Mouse (Mus musculus): ENCODE measurements around the gene Magi3. TPM values are rescaled to one million over a fixed set of nuclear protein-coding genes. Genes with fewer than 3 reads are reported as not detected.

The Magi3 gene
- polyA plus RNA-seq, 1 experiment from 2014 or later = 8.1 TPM

- WGBS = 67% methylated on average over 2 of the region's 2 CpGs
- no peaks in the 10 kb centered on the region for H3K27me3 ChIP-seq
- H3K36me3 ChIP-seq = no peaks in the 10 kb centered on the region
- no peak for ATAC-seq (replicated peaks; ENCODE audit: insufficient number of reproducible peaks, insufficient read depth, low FRiP score, low read depth)
- no peaks in the 10 kb centered on the region for H3K4me1 ChIP-seq (replicated peaks)
- no peak overlapping the region for H3K4me2 ChIP-seq
- no peak overlapping the region for H3K9ac ChIP-seq
- H3K27ac ChIP-seq = no peak overlapping the region
- no peak overlapping the region for H3K4me3 ChIP-seq
- no peaks in the 10 kb centered on the region for H3K9me3 ChIP-seq (replicated peaks)
Measured at GRCm38 (mm10) chr3:104184270-104184669, 35.9 kb downstream of the Magi3 start.

GRCm38 (mm10) chr3:104183656-104184055 lies 36.5 kb downstream of the Magi3 start:
- ATAC-seq (replicated peaks; ENCODE audit: insufficient number of reproducible peaks, insufficient read depth, low FRiP score, low read depth) = no peak
- H3K4me3 ChIP-seq = no peak overlapping the region
- 81% methylated on average over 2 of the region's 2 CpGs for WGBS
- no peaks in the 10 kb centered on the region for H3K27me3 ChIP-seq
- H3K27ac ChIP-seq = no peak overlapping the region
- H3K9ac ChIP-seq = no peak overlapping the region
- H3K4me2 ChIP-seq = no peak overlapping the region
- H3K9me3 ChIP-seq (replicated peaks) = no peaks in the 10 kb centered on the region
- peaks cover 3% of the 10 kb centered on the region for H3K36me3 ChIP-seq
- H3K4me1 ChIP-seq (replicated peaks) = no peaks in the 10 kb centered on the region

- Histone ChIP-seq H3K27me3 (no peaks in the 10 kb centered on the region), H3K9me3 (replicated peaks) (no peaks in the 10 kb centered on the region), H3K9ac (no peak overlapping the region), H3K4me2 (no peak overlapping the region), H3K36me3 (peaks cover 8% of the 10 kb centered on the region), H3K27ac (no peak overlapping the region), H3K4me3 (no peak overlapping the region), H3K4me1 (replicated peaks) (no peaks in the 10 kb centered on the region)
- ATAC-seq (replicated peaks; ENCODE audit: insufficient number of reproducible peaks, insufficient read depth, low FRiP score, low read depth) = no peak
Measured at GRCm38 (mm10) chr3:104182711-104183110, 37.5 kb downstream of the Magi3 start.

GRCm38 (mm10) chr3:104161347-104161746 lies 58.8 kb downstream of the Magi3 start:
- H3K27ac ChIP-seq = no peak overlapping the region
- H3K27me3 ChIP-seq = no peaks in the 10 kb centered on the region
- H3K9me3 ChIP-seq (replicated peaks) = no peaks in the 10 kb centered on the region
- no peak overlapping the region for H3K4me3 ChIP-seq
- no peak overlapping the region for H3K4me2 ChIP-seq
- H3K9ac ChIP-seq = no peak overlapping the region
- no peaks in the 10 kb centered on the region for H3K36me3 ChIP-seq
- H3K4me1 ChIP-seq (replicated peaks) = no peaks in the 10 kb centered on the region
- no peak for ATAC-seq (replicated peaks; ENCODE audit: insufficient number of reproducible peaks, insufficient read depth, low FRiP score, low read depth)
- WGBS = 79% methylated on average over 3 of the region's 3 CpGs

- H3K27ac ChIP-seq = peak overlapping the region; percentile 12; the same call in 1 of the 2 replicates
- no peaks in the 10 kb centered on the region for H3K4me1 ChIP-seq (replicated peaks)
- WGBS = 67% methylated on average over 6 of the region's 6 CpGs
- no peaks in the 10 kb centered on the region for H3K9me3 ChIP-seq (replicated peaks)
- H3K36me3 ChIP-seq = no peaks in the 10 kb centered on the region
- H3K27me3 ChIP-seq = no peaks in the 10 kb centered on the region
- no peak overlapping the region for H3K9ac ChIP-seq
- no peak overlapping the region for H3K4me2 ChIP-seq
- no peak for ATAC-seq (replicated peaks; ENCODE audit: insufficient number of reproducible peaks, insufficient read depth, low FRiP score, low read depth)
- no peak overlapping the region for H3K4me3 ChIP-seq
Measured at GRCm38 (mm10) chr3:104160603-104161002, 59.6 kb downstream of the Magi3 start.

GRCm38 (mm10) chr3:104150146-104150545 lies 70.0 kb downstream of the Magi3 start:
- Histone ChIP-seq H3K27ac (no peak overlapping the region), H3K4me3 (no peak overlapping the region), H3K36me3 (no peaks in the 10 kb centered on the region), H3K27me3 (no peaks in the 10 kb centered on the region), H3K9me3 (replicated peaks) (no peaks in the 10 kb centered on the region), H3K9ac (no peak overlapping the region), H3K4me2 (no peak overlapping the region), H3K4me1 (replicated peaks) (no peaks in the 10 kb centered on the region; the same call in 1 of the 2 replicates)
- ATAC-seq (replicated peaks; ENCODE audit: insufficient number of reproducible peaks, insufficient read depth, low FRiP score, low read depth) = no peak
- 60% methylated on average over 2 of the region's 2 CpGs for WGBS

- Histone ChIP-seq H3K4me2 (peak overlapping the region; percentile 25; the same call in 1 of the 2 replicates), H3K36me3 (no peaks in the 10 kb centered on the region), H3K27me3 (no peaks in the 10 kb centered on the region), H3K9ac (no peak overlapping the region), H3K27ac (peak overlapping the region; percentile 48), H3K4me3 (no peak overlapping the region), H3K4me1 (replicated peaks) (peaks cover 12% of the 10 kb centered on the region), H3K9me3 (replicated peaks) (no peaks in the 10 kb centered on the region)
- WGBS = 18% methylated on average over 4 of the region's 4 CpGs
- ATAC-seq (replicated peaks; ENCODE audit: insufficient number of reproducible peaks, insufficient read depth, low FRiP score, low read depth) = no peak; the same call in 1 of the 2 replicates
Measured at GRCm38 (mm10) chr3:104142376-104142775, 77.8 kb downstream of the Magi3 start.

- no peak overlapping the region for H3K4me3 ChIP-seq
- no peak overlapping the region for H3K9ac ChIP-seq
- H3K27me3 ChIP-seq = no peaks in the 10 kb centered on the region
- peaks cover 17% of the 10 kb centered on the region for H3K4me1 ChIP-seq (replicated peaks)
- H3K4me2 ChIP-seq = no peak overlapping the region
- ATAC-seq (replicated peaks; ENCODE audit: insufficient number of reproducible peaks, insufficient read depth, low FRiP score, low read depth) = peak; percentile 47; the same call in 1 of the 2 replicates
- no peaks in the 10 kb centered on the region for H3K36me3 ChIP-seq
- H3K27ac ChIP-seq = no peak overlapping the region
- no peaks in the 10 kb centered on the region for H3K9me3 ChIP-seq (replicated peaks)
- WGBS = 94% methylated on average over 4 of the region's 4 CpGs
Measured at GRCm38 (mm10) chr3:104138953-104139450, 81.2 kb downstream of the Magi3 start.

GRCm38 (mm10) chr3:104125628-104126027 lies 94.5 kb downstream of the Magi3 start:
- WGBS = 65% methylated on average over 1 of the region's 1 CpGs
- Histone ChIP-seq H3K4me3 (no peak overlapping the region), H3K36me3 (no peaks in the 10 kb centered on the region), H3K9me3 (replicated peaks) (no peaks in the 10 kb centered on the region), H3K4me1 (replicated peaks) (no peaks in the 10 kb centered on the region), H3K27ac (no peak overlapping the region), H3K27me3 (no peaks in the 10 kb centered on the region), H3K4me2 (no peak overlapping the region), H3K9ac (no peak overlapping the region)
- ATAC-seq (replicated peaks; ENCODE audit: insufficient number of reproducible peaks, insufficient read depth, low FRiP score, low read depth) = no peak

GRCm38 (mm10) chr3:104123846-104124245 lies 96.3 kb downstream of the Magi3 start:
- ATAC-seq (replicated peaks; ENCODE audit: insufficient number of reproducible peaks, insufficient read depth, low FRiP score, low read depth) = no peak
- Histone ChIP-seq H3K9ac (no peak overlapping the region), H3K4me2 (no peak overlapping the region), H3K9me3 (replicated peaks) (no peaks in the 10 kb centered on the region), H3K27me3 (no peaks in the 10 kb centered on the region), H3K4me3 (no peak overlapping the region), H3K4me1 (replicated peaks) (no peaks in the 10 kb centered on the region), H3K27ac (no peak overlapping the region), H3K36me3 (no peaks in the 10 kb centered on the region)
- 78% methylated on average over 1 of the region's 1 CpGs for WGBS

GRCm38 (mm10) chr3:104109478-104109877 lies 110.7 kb downstream of the Magi3 start:
- ATAC-seq (replicated peaks; ENCODE audit: insufficient number of reproducible peaks, insufficient read depth, low FRiP score, low read depth) = no peak
- Histone ChIP-seq H3K9ac (no peak overlapping the region), H3K27ac (no peak overlapping the region), H3K4me1 (replicated peaks) (peaks cover 14% of the 10 kb centered on the region; the same call in 1 of the 2 replicates), H3K36me3 (no peaks in the 10 kb centered on the region), H3K9me3 (replicated peaks) (no peaks in the 10 kb centered on the region), H3K4me3 (no peak overlapping the region), H3K27me3 (no peaks in the 10 kb centered on the region), H3K4me2 (no peak overlapping the region)
- 67% methylated on average over 3 of the region's 3 CpGs for WGBS

GRCm38 (mm10) chr3:104104942-104105341 lies 115.2 kb downstream of the Magi3 start:
- Histone ChIP-seq H3K36me3 (no peaks in the 10 kb centered on the region), H3K9me3 (replicated peaks) (no peaks in the 10 kb centered on the region), H3K4me3 (no peak overlapping the region), H3K27me3 (no peaks in the 10 kb centered on the region), H3K9ac (no peak overlapping the region), H3K4me2 (no peak overlapping the region), H3K4me1 (replicated peaks) (peaks cover 10% of the 10 kb centered on the region; the same call in 1 of the 2 replicates), H3K27ac (no peak overlapping the region)
- ATAC-seq (replicated peaks; ENCODE audit: insufficient number of reproducible peaks, insufficient read depth, low FRiP score, low read depth) = no peak
- 64% methylated on average over 1 of the region's 1 CpGs for WGBS

Measured in heart, embryonic 15.5 days (tissue).